Mouse (Mus musculus) left cerebral cortex, adult 9 months (tissue): ENCODE measurements around the gene Tex33.
A peak's percentile ranks its signal among the peaks of the same experiment; 100 is the strongest.

ENCODE experiments used
- DNase-seq, 2 experiments: peaks; one replicate each; pipeline ENCODE4 v3.0.0; 2022; ENCODE audit warnings: low spot score in 2 of 2

Gene Tex33

DNA sequence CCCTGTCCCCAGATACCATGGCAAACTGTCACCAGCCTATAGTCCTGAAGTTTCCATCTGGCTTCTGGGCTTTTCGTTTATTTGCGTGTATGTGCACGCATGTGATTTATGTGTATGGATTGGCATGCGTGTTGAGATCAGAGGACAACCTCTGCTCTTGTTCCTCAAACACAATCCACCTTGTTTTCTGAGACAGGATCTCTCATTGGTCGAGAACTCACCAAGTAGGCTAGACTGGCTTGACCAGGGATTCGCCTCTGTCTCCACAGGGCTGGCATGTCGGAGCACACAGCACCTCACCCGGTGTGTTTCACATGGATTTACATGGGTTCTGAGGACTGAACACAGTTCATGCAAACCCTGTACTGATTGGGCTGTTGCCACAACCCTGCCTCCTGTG lies 18.4 kb upstream of the Tex33 start:
- DNase-seq, result no peak

DNA sequence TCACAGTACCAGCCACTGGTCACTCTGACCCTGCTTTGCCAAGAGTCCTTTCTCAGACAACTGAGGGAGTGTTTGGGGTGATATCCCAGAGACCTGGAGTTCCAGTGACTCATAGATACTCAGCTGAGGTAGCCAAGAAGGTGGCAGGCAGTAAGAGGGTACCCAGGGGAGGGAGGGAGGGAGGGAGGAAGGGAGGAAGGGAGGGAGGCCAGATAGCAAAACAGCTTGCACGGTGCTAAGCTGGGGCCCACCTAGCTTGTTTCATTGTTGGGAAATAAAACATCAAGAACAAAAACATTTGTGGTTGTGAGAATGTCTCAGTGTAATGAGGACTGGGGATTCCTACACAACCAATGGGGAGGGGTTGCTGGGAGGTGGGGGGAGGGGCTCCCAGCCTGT lies 18.0 kb upstream of the Tex33 start:
- no peak for DNase-seq

DNA sequence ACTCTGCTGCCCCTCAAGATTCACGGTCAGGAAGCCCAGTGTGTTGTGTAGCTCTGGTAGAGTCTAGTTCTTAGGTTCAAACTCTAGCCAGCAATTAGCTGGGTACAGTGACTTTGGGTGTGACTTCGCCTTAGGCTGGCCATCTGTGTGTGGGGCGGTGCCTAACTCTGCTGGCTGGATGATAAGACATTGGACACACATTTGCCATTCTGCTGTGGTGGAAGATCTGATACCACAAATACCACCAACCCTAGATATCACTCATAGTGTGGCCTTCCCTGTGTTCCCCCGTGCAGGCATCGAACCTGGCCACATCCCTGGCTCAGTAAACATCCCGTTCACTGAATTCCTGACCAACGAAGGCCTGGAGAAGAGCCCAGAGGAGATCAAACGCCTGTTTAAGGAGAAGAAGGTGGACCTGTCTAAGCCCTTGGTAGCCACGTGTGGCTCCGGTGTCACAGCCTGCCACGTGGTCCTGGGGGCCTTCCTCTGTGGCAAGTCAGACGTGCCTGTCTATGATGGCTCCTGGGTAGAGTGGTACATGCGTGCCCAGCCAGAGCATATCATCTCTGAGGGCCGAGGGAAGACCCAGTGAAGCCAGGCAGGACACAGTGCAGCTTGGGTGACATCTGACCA lies 17.5 kb upstream of the Tex33 start:
- DNase-seq, result no peak

DNA sequence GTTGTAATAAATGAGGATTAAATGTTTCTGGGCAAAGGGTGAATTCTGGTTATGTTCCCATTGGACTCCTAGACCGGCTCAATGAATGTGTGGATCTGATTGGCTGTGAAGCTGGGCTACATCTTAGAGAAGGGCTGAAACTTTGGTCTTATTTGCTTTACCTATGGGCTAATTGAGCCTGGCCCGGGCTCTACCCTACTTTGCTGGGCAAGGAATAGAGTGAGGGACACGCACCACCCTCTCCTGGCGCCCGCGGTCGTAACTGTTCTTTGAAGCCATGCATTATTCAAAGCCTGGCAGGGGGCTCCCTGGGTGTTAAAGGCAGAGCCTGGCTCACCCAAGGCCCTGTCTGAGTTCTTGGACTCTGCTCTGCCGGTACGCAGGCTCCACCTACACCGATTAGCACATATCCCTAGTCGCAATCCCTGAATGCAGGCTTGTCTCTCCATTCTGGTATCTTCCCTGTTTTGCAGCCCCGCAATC lies 13.9 kb upstream of the Tex33 start:
- no peak for DNase-seq

- peak; percentile 64 to 91 for DNase-seq
Observed at GRCm38 (mm10) chr15:78406293-78406934, 10.7 kb upstream of the Tex33 start, which contains the start of gene Mpst. Mpst (plus strand) TSS chr15:78406416.

DNA sequence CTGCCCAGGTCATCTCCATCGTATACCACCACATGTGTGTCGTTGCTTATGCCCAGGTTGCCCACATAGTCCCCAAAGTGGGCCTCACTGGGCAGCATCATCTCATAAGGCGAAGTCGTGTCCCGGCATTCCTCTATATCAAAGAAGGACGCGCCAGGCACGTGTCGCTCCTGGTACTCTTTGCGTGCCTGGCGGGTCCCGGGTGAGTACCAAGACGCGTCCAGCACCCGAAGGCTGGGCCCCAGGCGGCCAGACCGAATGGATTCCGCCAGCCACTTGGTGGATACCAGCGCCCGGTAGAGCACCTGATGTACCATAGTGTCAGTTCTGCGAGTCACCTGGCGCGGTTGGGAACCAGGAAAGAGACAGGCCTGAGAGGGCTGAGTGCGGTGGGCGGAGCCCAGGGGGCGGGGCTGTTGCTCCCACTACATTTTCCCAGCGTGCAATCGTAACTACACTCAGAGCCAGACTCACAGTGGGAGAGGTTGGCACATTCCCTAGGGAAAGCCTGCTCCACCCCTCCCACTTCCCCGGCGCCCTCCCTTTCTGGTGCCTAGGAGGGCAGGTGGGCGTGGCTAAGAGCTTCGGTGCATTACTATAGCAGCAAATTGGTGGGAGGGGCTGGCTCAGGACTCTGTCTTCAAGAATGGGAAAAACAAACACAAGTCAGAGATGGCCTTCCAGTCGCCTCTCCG lies 10.0 kb upstream of the Tex33 start, which contains the start of gene Tst:
Tst (minus strand) TSS at position 391 of the 695 bp plus-strand sequence.
- DNase-seq, result peak; percentile 88 to 92

GRCm38 (mm10) chr15:78405098-78405497 lies 9.4 kb upstream of the Tex33 start:
- DNase-seq, result no peak

DNA sequence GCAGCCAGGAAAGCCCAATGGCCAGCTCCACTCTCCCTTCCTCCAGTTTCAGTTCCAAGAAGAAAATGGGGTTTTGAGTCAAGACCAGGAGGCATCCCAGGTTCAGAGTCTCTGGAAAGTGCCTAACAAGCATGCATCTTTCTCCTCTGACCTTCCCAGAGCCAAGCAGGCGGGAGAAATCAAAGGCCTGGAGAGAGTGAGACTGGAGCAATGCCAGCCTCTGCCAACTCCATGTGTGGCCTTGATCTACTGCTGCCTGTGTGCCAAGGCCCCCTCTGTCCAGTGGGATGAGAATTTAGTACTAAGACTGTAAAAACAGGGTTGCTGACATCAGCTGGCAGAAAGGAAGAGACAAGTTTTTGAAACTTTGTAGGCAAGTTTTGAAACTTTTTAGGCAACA lies 8.2 kb upstream of the Tex33 start:
- no peak for DNase-seq

- DNase-seq, result no peak
Observed at GRCm38 (mm10) chr15:78403301-78403741, 7.6 kb upstream of the Tex33 start.

- DNase-seq, result no peak
Observed at GRCm38 (mm10) chr15:78402423-78402822, 6.7 kb upstream of the Tex33 start.

DNA sequence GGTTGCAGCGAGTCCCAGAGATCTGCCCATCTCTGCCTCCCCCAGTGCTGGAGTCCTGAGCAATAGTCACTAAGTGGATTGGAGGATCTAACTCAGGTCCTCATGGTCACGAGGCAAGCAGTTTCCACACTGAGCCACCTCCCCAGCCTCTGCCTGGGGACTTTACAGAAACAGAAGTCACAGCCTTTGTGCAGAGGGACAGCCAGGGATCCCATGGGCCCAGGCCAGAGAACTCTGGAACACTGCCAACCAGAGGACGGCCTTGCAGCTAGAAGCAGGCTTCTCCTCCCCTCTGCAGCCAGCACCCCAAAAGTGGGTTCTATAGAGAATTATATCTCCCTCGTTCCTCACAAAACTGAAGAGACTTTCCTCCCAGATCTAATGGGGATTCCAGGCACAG lies 6.2 kb upstream of the Tex33 start:
- DNase-seq, result peak in 1 of 2 experiments; percentile 61

DNA sequence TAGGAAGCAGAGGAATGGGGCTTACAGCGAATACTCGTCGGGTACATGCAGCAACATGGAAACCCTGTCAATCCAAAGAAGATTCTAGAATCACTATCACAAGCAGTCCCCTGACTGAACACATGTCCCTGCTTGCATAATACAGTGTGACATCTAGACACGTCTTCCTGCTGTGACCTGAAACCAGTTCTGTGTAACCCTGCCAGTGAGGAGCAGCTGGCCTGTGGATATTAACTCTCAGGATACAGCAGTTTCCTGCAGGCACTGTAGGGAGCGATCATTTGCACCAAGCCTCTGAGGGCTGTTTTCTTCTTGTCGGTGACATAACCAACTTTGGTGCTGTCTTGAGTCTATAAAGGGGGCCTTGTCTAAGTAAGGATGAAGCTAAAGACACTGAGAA lies 5.6 kb upstream of the Tex33 start:
- DNase-seq, result no peak

DNA sequence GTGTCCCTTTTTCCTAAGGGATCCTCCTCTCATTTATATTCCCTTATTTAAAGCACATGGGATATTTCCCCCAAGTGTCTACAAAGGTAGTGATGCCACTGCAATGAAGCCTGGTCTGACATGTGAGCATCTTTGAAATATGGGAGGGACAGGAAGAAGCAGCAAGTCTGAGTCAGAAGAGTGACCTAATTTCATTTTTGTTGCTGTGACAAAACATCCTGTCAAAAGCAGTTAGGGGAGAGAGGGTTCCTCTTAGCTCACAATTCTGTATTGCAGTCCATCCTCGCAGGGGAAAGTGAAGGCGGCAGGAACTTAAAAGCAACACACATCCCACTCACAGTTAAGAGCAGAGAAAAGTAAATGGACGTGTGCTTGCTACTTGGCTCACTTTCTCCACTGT lies 4.9 kb downstream of the Tex33 start:
- no peak for DNase-seq

DNA sequence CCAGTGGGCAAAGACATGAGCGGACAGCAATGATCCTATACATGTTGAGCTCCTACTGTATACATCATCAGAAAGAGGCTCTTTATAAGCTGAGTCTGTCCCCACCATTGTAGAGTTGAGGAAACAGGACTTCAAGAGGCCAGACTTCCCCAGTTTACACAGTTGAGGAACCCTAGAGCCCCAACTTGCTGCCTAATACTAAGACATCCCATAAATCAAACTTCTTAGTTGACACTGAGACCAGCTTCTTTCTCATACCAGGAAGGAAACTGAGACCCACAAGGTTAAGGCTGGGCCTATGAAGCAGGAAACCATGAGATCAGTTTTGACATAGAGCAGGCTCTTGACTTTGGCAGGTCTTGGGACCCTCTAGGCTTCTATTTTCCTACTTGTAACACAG lies 10.1 kb downstream of the Tex33 start:
- no peak for DNase-seq

- no peak for DNase-seq
Observed at GRCm38 (mm10) chr15:78384220-78385116, 11.2 kb downstream of the Tex33 start.

GRCm38 (mm10) chr15:78383450-78384219 lies 12.1 kb downstream of the Tex33 start:
- peak in 1 of 2 experiments; percentile 72 for DNase-seq

GRCm38 (mm10) chr15:78382115-78382514 lies 13.6 kb downstream of the Tex33 start:
- no peak for DNase-seq

- no peak for DNase-seq
Observed at GRCm38 (mm10) chr15:78380741-78381140, 15.0 kb downstream of the Tex33 start.

DNA sequence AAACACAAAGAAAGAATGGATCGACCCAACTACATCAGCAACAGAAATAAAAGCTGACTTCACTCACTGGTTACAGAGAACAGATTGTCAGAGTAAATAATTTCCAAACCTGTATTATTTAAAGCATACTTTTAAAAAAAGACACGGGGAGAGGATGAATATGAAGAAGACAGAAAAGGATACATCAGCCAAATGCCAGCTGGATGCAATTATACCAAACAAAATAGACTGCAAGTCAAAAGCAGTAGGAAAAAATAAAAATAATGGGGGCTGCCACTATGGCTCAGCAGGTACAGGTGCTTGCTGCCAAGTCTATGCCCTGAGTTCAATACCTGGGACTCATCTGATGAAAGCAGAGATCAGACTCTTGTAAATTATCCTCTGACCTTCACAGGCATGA lies 15.5 kb downstream of the Tex33 start:
- no peak for DNase-seq

DNA sequence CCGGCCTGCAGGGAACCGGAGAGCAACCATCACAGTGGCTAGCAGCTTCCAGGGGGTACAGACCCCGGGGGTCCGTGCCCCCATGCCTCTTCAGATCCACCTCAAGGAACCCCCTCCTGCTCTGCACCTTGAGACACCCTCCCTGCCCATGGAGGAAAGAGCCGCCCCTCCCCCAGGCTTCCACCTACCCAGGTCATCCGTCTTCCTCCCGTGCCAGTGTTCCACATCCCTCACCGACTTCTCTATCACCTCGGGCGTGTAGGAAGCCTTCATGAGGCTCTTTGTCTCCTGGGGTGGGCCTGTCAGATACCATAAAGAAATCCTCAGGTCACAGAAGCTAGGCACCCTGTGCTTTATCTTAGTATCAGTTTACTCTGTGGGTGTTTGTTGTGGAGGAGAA lies 17.2 kb downstream of the Tex33 start:
- no peak for DNase-seq

DNA sequence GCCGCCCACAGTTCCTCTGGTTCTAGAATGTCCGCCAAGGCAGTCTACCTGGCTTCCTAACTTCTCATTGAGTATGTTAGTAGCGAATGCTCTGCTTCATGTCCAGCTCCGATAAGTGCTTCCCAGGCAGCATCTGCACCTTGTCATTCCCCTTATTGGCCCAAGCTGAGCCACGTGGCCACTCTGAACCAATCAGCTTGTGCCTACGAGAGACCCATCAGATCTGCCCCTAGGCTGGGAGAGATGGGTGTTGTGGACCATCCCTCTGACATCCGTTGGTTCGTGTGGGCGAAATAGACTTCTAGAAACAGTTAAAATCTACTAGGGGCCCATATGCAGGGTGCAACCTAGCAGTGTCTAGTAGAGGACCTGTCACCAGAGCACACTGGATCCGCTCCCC lies 17.9 kb downstream of the Tex33 start:
- DNase-seq, result no peak
